Mouse (Mus musculus) midbrain, embryonic 12.5 days (tissue): ENCODE data around the gene Jph3. TPM values are rescaled to one million over a fixed set of nuclear protein-coding genes. Genes with fewer than 3 reads are reported as not detected.

Experiments
- ATAC-seq: fragments of 200-750 bp; cut with Nextera tagmentation; 2 replicates; pipeline ENCODE4 v1.8.0; 2017; ENCODE audit warnings: low read depth, moderate TSS enrichment, moderate library complexity; ENCODE audit not compliant: low FRiP score
- H3K27ac ChIP-seq: fragments of 300-500 bp; sonication (generic); replicated peaks from 2 replicates; pipeline ENCODE4 v1.5.1; 2016; ENCODE audit warnings: mild to moderate bottlenecking
- H3K27me3 ChIP-seq: fragments of 300-500 bp; sonication (generic); 2 replicates; pipeline ENCODE4 v1.6.1; 2016; ENCODE audit warnings: mild to moderate bottlenecking
- H3K36me3 ChIP-seq: fragments of 300-500 bp; sonication (generic); 2 replicates; pipeline ENCODE4 v1.6.1; 2016
- H3K4me1 ChIP-seq: fragments of 300-500 bp; sonication (generic); 2 replicates; pipeline ENCODE4 v1.6.1; 2016
- H3K4me2 ChIP-seq: fragments of 300-500 bp; sonication (generic); replicated peaks from 2 replicates; pipeline ENCODE4 v1.6.1; 2016; ENCODE audit warnings: mild to moderate bottlenecking, moderate library complexity
- H3K4me3 ChIP-seq: fragments of 300-500 bp; sonication (generic); 2 replicates; pipeline ENCODE4 v1.5.1; 2016; ENCODE audit warnings: mild to moderate bottlenecking
- H3K9ac ChIP-seq: fragments of 300-500 bp; sonication (generic); replicated peaks from 2 replicates; pipeline ENCODE4 v1.6.1; 2016; ENCODE audit warnings: mild to moderate bottlenecking, moderate library complexity
- H3K9me3 ChIP-seq: fragments of 300-500 bp; sonication (generic); 2 replicates; pipeline ENCODE4 v1.6.1; 2016; ENCODE audit warnings: mild to moderate bottlenecking
- whole genome bisulfite sequencing: fragments of 180-500 bp; shearing (Covaris S2); methylation state at CpG from one replicate; pipeline ENCODE4 v1.1.7; 2016; 5-methylcytosine and 5-hydroxymethylcytosine counted together
- polyA plus RNA-seq: library from polyadenylated mRNA; unstranded; fragments of >200 nt; fragmentation: Nextera tagmentation; extraction: Ambion mirVana; gene quantifications from 2 replicates; pipeline ENCODE4 v1.2.1, GENCODE M21; 2016

Gene Jph3
- polyA plus RNA-seq, 1 experiment from 2014 or later = 35.8 TPM

DNA sequence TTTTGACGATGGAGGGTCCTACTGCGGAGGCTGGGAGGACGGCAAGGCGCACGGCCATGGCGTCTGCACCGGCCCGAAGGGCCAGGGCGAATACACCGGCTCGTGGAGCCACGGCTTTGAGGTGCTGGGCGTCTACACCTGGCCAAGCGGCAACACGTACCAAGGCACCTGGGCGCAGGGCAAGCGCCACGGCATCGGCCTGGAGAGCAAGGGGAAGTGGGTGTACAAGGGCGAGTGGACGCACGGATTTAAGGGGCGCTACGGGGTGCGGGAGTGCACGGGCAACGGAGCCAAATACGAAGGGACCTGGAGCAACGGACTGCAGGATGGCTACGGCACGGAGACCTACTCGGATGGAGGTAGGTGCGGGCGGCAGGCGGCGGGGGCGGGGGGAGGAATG lies 1.2 kb downstream of the Jph3 start:
- under 1% methylated on average over 37 of the region's 37 CpGs for WGBS
- H3K27me3 ChIP-seq = peaks cover 69% of the 10 kb centered on the region
- H3K27ac ChIP-seq = peak overlapping the region; percentile 54

DNA sequence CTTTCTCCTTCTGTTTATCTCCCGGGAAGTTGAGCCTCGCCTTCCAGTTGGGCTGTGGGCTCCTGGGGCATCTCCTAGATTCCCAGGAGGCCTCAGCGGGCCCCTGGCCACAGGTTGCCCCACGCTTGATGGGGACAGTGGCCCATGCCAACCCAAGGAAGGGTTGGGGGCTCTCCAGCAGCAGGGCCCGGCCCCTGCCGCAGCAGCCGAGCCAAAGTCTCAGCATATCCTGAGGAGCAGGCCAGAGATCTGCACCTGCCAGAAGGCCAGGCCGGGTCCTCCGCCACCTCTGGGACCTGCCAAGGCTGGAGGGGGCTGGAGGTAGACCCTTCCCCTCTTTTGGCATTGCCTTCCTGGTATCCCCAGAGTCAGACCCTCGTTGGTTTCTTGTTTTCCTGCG lies 1.6 kb downstream of the Jph3 start:
- peak overlapping the region; percentile 71 for H3K9ac ChIP-seq
- no peaks in the 10 kb centered on the region for H3K9me3 ChIP-seq
- peaks cover 69% of the 10 kb centered on the region for H3K27me3 ChIP-seq
- H3K4me1 ChIP-seq = peaks cover 18% of the 10 kb centered on the region
- WGBS = 1% methylated on average over 11 of the region's 11 CpGs
- no peak overlapping the region for H3K27ac ChIP-seq
- H3K36me3 ChIP-seq = no peaks in the 10 kb centered on the region
- peak overlapping the region; percentile 62 for H3K4me3 ChIP-seq
- H3K4me2 ChIP-seq = peak overlapping the region; percentile 78
- peak; percentile 19; the same call in 1 of the 2 replicates for ATAC-seq

More for the DNA sequence above, 1.2 kb downstream of the Jph3 start:
- Histone ChIP-seq H3K36me3 (no peaks in the 10 kb centered on the region), H3K4me3 (peak overlapping the region; percentile 62), H3K9ac (peak overlapping the region; percentile 71), H3K4me2 (peak overlapping the region; percentile 78), H3K4me1 (peaks cover 18% of the 10 kb centered on the region), H3K9me3 (no peaks in the 10 kb centered on the region)
- no peak for ATAC-seq

DNA sequence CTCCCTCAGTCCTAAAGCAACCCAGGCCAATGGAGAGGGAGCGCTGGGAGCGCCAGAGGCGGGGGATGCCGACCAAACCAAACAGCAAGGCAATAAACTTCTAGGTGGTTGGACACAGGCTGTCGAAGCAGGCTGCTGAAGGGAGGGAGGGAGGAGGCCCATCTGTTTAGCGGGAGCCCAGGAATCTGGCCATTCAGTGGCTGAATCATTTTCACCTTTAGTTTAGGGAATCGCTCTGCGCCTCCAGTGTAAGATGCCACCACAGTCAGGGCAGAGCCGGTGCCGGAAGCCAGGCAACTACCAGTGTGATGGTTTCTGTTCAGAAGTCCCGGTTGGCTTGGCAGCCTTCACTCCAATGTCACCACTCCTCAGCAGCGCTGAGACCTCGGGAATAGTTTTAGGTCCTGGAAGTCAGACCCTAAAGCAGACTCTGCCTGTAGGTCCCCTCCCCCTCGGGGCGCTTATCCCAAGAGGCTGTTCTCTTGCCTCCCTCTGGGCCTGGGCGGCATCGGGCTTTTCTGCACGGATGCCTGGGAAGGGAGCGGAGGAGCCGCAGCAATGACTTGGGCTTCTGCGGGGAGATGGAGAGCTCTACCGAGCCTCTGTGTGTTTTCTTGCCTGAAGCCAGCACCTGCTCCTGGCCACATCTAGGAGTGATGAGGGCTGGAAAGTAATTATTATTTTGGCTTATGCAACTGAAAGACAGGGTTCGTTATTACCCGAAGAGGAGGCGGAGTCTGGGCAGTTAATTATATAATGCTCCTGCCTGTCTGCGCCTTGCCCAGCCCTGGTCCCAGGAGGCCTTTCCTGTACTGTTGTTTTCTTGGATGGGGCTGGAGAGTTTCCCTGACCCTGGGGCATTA lies 2.3 kb downstream of the Jph3 start:
- Histone ChIP-seq H3K36me3 (no peaks in the 10 kb centered on the region), H3K9ac (peak overlapping the region; percentile 71), H3K27ac (peak overlapping the region; percentile 11; the same call in 1 of the 2 replicates), H3K4me2 (peak overlapping the region; percentile 78), H3K27me3 (peaks cover 71% of the 10 kb centered on the region), H3K4me1 (peaks cover 18% of the 10 kb centered on the region), H3K9me3 (no peaks in the 10 kb centered on the region), H3K4me3 (peak overlapping the region; percentile 62)
- no peak for ATAC-seq
- 6% methylated on average over 26 of the region's 26 CpGs for WGBS

DNA sequence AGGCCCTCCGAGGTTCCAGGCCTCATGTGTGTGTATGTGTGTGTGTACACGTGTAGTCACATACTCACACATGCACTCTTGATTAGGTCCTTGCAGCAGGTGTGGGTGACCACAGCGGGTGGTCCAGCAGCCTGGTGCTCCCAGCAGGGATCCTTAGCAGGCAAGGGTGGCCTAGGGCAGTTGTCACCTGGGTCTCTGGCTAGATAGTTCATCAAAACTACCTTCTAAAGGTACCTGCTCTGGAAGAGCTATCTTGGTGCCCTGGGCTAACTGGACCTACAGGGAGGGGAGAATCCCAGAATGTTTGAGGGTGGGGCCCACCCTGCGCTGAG lies 2.9 kb downstream of the Jph3 start:
- peak overlapping the region; percentile 62 for H3K4me3 ChIP-seq
- H3K36me3 ChIP-seq = no peaks in the 10 kb centered on the region
- WGBS = 52% methylated on average over 4 of the region's 4 CpGs
- peak overlapping the region; percentile 78 for H3K4me2 ChIP-seq
- H3K4me1 ChIP-seq = peaks cover 18% of the 10 kb centered on the region
- H3K27ac ChIP-seq = no peak overlapping the region
- no peak for ATAC-seq
- peak overlapping the region; percentile 71; the same call in 1 of the 2 replicates for H3K9ac ChIP-seq
- H3K27me3 ChIP-seq = peaks cover 70% of the 10 kb centered on the region
- H3K9me3 ChIP-seq = no peaks in the 10 kb centered on the region

DNA sequence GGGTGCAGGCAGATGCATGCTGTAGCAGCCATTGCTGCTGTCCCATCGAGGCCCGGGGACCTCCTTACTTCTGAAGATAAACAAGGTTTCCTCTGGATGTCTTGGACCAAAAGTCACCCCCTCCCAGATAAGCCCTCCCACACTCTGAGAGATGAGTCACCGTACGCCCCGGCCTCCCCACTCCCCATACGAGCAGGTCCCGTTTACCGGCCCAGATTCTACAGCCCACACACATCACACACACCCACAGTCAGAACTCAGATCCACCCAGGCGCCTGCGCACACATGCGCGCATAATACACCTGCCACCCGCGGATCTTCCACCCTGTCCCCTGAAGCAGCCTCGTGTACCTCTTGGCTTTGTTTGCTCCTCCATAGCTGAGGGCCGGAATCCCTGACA lies 4.8 kb downstream of the Jph3 start:
- 93% methylated on average over 16 of the region's 16 CpGs for WGBS

DNA sequence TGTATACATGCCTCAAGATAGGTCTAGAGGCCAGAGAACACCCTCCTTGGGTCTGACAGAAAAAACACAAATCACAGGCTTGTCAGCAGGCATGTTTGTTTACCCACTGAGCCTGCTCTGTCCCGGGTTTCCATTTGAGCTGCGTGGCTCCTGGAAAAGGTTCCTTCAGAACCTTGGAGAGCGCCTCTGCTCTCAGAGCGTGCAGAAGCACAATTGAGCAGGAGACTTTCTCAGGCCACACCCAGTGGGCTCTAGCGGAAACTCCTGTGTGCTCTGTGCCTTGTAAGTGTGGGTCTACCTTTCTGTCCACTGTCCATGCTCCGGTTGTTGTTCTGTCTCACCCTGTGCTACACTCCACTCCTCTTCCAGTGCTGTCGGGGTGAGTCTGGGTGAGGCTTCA lies 6.8 kb downstream of the Jph3 start:
- 13% methylated on average over 7 of the region's 7 CpGs for WGBS

More for the DNA sequence above, 4.8 kb downstream of the Jph3 start:
- Histone ChIP-seq H3K4me2 (no peak overlapping the region), H3K9ac (no peak overlapping the region), H3K36me3 (no peaks in the 10 kb centered on the region), H3K9me3 (no peaks in the 10 kb centered on the region), H3K27ac (no peak overlapping the region), H3K4me1 (peaks cover 18% of the 10 kb centered on the region), H3K27me3 (peaks cover 51% of the 10 kb centered on the region), H3K4me3 (no peak overlapping the region)
- no peak for ATAC-seq

DNA sequence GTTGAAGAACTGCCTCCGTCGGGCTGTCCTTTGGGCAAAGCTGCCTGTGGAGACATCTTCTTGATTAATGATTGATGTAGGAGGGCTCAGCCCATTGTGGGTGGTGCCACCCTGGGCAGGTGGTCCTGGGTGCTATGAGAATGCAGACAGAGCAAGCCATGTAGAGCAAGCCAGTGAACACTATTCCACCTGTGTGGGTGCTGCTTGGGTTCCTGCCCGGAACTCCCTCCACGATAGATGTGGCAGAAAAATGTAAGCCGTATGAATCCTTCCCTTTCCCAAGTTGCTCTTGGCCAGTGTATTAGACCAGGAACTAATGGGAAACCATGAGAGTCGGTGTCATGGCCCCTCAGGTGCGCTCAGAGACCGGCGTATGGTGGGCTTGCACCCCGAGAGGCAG lies 11.3 kb downstream of the Jph3 start:
- no peak for ATAC-seq
- no peak overlapping the region for H3K9ac ChIP-seq
- 92% methylated on average over 10 of the region's 10 CpGs for WGBS
- peaks cover 5% of the 10 kb centered on the region; the same call in 1 of the 2 replicates for H3K27me3 ChIP-seq
- H3K36me3 ChIP-seq = no peaks in the 10 kb centered on the region
- no peaks in the 10 kb centered on the region for H3K9me3 ChIP-seq
- H3K4me2 ChIP-seq = no peak overlapping the region
- H3K4me3 ChIP-seq = no peak overlapping the region
- H3K4me1 ChIP-seq = no peaks in the 10 kb centered on the region
- no peak overlapping the region for H3K27ac ChIP-seq

More for the DNA sequence above, 6.8 kb downstream of the Jph3 start:
- H3K9me3 ChIP-seq = no peaks in the 10 kb centered on the region
- H3K9ac ChIP-seq = no peak overlapping the region
- H3K36me3 ChIP-seq = no peaks in the 10 kb centered on the region
- H3K4me2 ChIP-seq = no peak overlapping the region
- H3K27me3 ChIP-seq = peaks cover 33% of the 10 kb centered on the region
- no peak for ATAC-seq
- H3K27ac ChIP-seq = no peak overlapping the region
- no peak overlapping the region for H3K4me3 ChIP-seq
- H3K4me1 ChIP-seq = peaks cover 7% of the 10 kb centered on the region

DNA sequence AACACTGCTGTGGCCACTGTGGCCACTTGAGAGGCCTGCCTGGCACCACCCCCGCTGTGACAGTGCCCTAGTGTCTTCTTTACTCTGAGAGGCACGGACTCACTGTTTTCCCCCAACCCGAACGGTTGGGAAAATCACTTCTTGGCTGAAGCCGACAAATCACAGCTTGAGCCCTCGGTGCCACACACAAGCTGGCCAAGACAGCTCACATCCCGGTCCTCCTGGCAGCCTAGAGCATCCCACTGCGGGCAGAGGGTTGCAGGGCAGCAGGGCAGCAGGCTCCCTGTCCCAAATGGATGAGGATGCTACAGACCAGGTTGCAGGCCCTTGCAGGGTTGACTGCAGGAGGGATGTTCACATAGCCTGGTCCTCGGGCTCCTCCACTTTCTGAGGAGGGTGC lies 20.1 kb downstream of the Jph3 start:
- H3K36me3 ChIP-seq = no peaks in the 10 kb centered on the region
- no peak overlapping the region for H3K27ac ChIP-seq
- no peak overlapping the region for H3K4me3 ChIP-seq
- ATAC-seq = no peak
- H3K9ac ChIP-seq = no peak overlapping the region
- no peak overlapping the region for H3K4me2 ChIP-seq
- peaks cover 6% of the 10 kb centered on the region for H3K9me3 ChIP-seq
- peaks cover 14% of the 10 kb centered on the region for H3K27me3 ChIP-seq
- 84% methylated on average over 9 of the region's 9 CpGs for WGBS
- H3K4me1 ChIP-seq = no peaks in the 10 kb centered on the region

DNA sequence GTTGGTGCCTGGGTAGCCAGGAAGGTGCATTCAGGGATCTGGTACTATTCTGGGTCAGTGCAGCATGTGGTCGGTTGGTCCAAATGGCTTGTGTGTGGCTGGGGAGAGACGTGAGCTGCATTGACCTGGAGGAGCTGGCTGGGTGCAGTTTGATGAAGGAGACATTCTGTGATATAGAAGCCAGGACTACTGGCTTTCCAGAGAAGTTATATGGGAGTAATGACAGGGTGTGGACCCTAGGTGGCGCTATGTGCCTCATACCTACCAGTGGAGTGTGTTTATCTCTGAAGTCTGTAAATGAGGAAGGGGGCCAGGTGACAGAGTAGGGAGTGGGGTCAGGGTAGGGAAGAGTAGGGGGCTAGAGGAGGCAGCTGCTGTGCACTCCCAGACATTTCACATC lies 21.1 kb downstream of the Jph3 start:
- Histone ChIP-seq H3K27ac (no peak overlapping the region), H3K4me1 (no peaks in the 10 kb centered on the region), H3K9ac (no peak overlapping the region), H3K27me3 (peaks cover 14% of the 10 kb centered on the region), H3K4me3 (no peak overlapping the region), H3K9me3 (peaks cover 6% of the 10 kb centered on the region), H3K36me3 (no peaks in the 10 kb centered on the region), H3K4me2 (no peak overlapping the region)
- WGBS = 38% methylated on average over 3 of the region's 3 CpGs
- ATAC-seq = no peak

DNA sequence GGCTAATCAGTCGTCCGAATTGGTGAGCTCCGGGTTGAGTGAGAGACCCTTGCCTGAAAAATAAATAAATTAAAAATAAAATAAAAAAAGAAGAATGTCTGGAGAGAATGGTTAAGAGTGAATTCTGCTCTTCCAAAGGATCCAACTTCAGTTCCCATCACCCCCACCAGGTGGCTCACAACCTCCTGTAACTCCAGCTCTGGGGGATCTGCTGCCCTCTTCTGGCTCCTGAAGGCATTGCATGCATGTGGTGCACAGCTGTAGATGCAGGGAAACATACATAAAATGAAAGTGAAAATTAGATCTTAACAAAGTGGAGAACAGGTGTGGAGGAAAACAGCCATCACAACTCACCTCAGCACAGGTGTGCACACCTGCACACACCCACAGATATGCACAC lies 22.0 kb downstream of the Jph3 start:
- no peak overlapping the region for H3K27ac ChIP-seq
- no peak overlapping the region for H3K9ac ChIP-seq
- peaks cover 14% of the 10 kb centered on the region for H3K27me3 ChIP-seq
- no peaks in the 10 kb centered on the region for H3K4me1 ChIP-seq
- ATAC-seq = no peak
- H3K4me2 ChIP-seq = no peak overlapping the region
- peaks cover 6% of the 10 kb centered on the region for H3K9me3 ChIP-seq
- no peak overlapping the region for H3K4me3 ChIP-seq
- no peaks in the 10 kb centered on the region for H3K36me3 ChIP-seq
- 24% methylated on average over 3 of the region's 3 CpGs for WGBS

DNA sequence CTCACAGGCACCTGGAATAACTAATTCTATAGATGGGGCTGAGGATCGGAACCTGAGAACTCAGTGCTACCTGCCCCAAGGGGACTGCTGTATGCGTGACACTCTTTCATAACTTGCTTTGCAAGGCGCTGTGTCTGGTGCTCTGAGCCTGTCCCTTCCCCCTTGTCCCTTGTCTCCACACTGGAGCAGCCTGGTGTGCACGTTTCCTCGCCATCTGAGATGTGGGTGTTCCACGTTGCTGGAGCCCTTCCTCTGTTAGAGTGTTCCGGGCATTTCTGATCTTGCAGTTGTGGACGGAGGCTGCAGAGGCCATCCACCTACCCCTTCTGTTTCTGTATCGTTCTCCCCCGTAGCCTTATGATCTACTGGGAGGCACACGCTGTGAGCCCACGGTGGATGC lies 29.0 kb downstream of the Jph3 start:
- 81% methylated on average over 12 of the region's 12 CpGs for WGBS
- Histone ChIP-seq H3K27me3 (0 out of 2 replicates have a peak, but pooled peaks cover 7% of the 10 kb centered on the region), H3K36me3 (no peaks in the 10 kb centered on the region), H3K4me2 (no peak overlapping the region), H3K4me3 (no peak overlapping the region), H3K9ac (no peak overlapping the region), H3K27ac (no peak overlapping the region), H3K4me1 (peaks cover 11% of the 10 kb centered on the region; the same call in 1 of the 2 replicates), H3K9me3 (no peaks in the 10 kb centered on the region)
- ATAC-seq = no peak

DNA sequence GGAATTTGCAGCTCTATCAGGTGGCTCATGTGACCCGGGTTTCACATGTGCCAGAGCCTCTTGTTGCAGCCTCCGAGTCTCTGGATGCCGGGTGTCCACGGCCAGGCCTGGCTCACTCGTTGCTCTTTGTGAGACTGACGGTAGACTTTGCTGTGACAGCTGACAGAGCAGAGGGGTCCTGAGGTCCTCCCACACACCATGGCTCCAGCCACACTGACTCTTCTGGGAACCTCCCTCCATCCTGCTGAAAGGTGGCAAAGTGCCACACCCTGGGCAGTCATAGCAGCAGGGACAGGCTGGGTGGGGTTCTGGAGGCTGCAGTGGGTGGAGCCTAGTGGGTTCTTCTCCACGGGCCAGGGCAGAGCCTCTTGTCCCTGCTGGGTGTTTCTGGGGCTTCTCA lies 31.1 kb downstream of the Jph3 start:
- H3K4me2 ChIP-seq = no peak overlapping the region

More for the DNA sequence above, 31.1 kb downstream of the Jph3 start:
- no peak for ATAC-seq
- Histone ChIP-seq H3K27me3 (0 out of 2 replicates have a peak, but pooled peaks cover 4% of the 10 kb centered on the region), H3K27ac (no peak overlapping the region), H3K9me3 (no peaks in the 10 kb centered on the region), H3K4me3 (no peak overlapping the region), H3K4me1 (peaks cover 11% of the 10 kb centered on the region; the same call in 1 of the 2 replicates), H3K9ac (no peak overlapping the region), H3K36me3 (no peaks in the 10 kb centered on the region)
- 75% methylated on average over 7 of the region's 7 CpGs for WGBS
